Mouse (Mus musculus) heart, adult 9 months (tissue): ENCODE data around the gene Dbx2.

Experiments used
- DNase-seq, 2 experiments: peaks; one replicate each; pipeline ENCODE4 v3.0.0; 2022; ENCODE audit warnings: low spot score in 2 of 2

Dbx2 gene

DNA sequence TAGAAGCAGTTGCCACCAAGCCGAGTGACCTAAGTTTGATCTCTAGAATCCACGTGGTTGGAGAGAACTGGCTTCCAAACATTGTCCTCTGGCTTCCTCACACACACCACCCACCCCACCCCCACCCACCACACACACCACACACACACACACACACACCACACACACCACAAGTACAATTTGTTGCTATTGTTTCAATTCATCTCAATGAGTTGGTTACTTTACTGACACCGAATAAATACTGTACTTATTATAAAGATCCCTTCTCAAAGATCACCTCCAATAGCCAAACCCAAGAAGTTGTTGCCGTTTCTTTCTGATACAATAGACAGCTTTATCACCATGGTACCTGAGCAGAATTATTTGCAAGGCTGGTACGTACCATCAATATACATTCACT is at the start of gene Dbx2:
Gene Dbx2 (minus strand): TSS at position 101 of the 400 bp plus-strand sequence.
- DNase-seq = no peak

DNA sequence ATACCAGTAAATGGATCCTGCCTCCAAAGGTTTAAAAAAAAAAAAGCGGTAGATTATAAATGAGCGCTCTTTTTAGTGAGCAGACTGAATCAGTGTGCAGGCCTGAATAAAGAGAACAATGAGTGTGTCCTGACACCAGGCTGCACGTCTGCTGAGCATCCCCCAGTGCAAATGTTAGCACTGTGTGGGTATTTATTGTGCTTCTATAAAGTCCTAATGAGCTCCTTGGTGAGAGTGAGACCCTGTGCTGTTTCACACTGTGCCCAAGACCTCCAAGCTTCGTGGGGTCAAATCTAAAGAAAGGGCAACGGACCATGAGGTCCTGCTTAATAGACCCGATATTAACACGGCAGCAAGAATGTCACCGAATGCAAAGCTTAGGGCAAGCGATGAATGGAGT is 46.4 kb upstream of the Dbx2 start:
- DNase-seq = no peak

- no peak for DNase-seq
Observed at GRCm38 (mm10) chr15:95701573-95701972, 45.8 kb upstream of the Dbx2 start.

DNA sequence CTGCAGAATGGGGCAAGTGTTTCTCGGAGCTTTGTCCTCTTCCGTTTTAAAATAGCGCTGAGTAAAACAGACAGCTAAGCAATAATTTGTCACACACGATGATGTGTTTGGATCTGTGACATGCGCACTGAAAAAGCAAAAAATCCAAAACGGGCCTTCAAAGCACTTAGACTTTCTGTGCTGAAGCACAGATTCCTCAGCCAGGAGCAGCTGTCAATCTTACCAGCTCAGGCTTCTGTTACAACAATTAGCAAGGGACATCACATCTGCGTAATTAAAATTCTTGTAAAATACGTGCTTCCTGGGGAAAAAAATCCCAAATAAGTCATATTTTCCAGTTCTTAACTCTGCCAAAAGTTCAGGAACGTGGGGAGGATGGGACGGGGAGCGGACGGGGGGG is 43.6 kb upstream of the Dbx2 start:
- DNase-seq = no peak

DNA sequence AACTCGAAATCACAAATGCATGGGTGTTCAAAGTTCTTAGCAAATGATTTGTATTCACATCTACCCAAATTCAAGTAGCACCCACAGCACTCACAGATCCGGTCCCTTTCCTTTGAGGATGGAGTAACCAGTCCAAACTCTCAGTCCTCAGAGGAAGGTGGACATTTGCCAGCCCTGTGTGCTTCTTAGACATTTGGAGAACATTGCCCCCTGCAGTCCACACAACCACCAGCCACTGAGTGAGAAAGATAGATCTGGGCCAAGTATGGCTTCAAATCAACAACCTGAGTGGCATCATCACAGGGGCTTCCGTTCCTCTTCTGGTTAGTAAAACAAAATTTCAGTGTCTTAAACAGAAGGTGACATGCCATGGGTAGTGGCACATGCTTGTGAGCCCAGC is 38.0 kb upstream of the Dbx2 start:
- DNase-seq = no peak

DNA sequence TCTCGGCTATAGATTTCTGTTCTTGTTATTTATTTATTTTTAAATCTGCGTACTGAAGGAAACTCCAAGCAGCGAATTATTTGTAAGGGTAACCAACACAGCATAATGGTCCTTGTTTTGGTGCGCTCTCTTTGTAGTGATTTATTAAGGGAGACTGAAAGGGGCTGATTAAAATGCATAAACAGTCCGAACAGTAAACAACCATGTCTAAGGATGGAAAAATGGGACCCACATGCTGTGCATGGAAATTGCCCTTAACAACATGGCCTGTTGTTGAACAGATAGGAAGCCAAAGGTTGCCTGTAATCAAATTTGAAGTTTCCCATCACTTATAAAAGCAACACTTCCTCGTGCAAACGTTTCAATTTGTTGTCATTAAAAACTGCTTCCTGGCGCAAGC is 35.8 kb upstream of the Dbx2 start:
- no peak for DNase-seq

GRCm38 (mm10) chr15:95691129-95691528 is 35.4 kb upstream of the Dbx2 start:
- no peak for DNase-seq

DNA sequence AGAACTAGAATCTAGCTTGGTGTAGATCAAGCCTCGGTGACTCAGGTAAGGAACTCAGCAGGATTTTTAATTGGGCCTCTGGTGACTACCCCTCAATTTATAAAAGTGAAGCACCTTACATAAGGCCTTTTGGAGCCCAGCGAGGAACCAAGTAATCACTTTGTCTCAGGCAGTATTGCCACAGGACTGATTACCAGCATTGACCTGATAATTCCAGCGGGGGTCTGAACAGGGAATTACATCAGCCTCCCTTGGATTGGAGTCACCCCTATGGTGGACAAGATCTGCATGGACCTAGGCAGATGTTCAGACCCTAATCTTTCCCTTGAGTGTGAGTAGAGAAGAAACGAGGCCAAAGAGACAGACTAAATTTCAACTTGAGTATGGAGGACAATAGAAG is 26.9 kb upstream of the Dbx2 start:
- DNase-seq = no peak

DNA sequence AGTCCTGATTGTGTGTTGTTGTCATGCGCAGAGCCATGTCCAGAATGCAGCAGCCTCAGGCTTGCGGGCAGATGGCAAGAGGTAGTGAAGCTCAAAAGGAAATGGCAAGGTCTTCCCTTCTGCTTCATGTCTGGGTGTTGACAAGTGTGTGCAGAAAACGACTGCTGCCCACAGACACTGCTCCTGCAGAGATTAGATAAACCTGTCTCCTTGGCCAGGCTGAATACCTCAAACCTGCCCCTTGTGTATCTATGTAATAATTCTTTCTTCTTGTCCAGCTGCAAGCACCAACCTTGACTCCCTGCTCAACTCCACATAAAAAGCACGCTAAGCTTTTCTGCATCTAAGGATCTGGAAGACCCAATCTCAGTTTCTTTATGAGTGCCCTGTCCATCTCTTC is 19.9 kb upstream of the Dbx2 start:
- no peak for DNase-seq

DNA sequence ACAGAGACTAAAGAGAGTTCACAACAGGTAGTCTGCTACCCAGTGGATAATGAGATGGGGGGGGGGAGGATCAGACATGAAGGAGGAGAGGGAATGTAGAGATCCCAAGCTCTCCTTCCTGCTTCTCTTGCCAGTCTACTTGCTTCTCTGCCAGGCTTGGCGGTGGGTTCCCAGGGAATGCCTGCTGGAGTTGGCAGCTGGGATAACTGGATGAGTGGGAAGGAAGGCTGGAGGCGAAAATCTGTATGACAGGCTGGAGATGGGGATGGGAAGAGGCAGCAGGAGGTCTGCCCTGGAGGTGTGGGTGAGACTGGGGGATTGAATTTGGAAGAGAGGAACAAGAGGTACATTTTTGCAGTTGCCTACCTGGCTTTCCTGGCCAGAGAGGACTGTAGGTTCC is 19.4 kb upstream of the Dbx2 start:
- DNase-seq = no peak

DNA sequence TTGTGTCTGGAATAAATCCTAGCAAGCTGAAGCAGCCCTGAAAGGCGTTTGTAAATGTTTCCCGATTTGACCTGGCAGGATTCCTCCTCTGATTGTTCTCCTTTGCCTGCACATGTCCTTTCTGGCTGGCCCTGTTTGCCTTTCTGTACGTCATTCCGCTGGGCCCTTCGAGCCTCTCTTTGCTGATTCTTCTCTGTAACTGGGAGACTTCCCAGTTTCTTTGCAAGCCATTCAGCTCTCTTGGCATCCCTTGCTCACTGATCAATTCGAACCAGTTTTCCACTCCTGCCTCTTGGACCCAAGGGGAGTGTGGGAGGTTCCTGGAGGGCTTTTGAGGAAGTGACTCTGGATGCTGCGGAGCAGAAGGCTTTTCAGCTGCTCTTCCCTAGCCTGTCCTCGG is 11.4 kb upstream of the Dbx2 start:
- no peak for DNase-seq

- DNase-seq = no peak
Observed at GRCm38 (mm10) chr15:95665002-95665401, 9.2 kb upstream of the Dbx2 start.

DNA sequence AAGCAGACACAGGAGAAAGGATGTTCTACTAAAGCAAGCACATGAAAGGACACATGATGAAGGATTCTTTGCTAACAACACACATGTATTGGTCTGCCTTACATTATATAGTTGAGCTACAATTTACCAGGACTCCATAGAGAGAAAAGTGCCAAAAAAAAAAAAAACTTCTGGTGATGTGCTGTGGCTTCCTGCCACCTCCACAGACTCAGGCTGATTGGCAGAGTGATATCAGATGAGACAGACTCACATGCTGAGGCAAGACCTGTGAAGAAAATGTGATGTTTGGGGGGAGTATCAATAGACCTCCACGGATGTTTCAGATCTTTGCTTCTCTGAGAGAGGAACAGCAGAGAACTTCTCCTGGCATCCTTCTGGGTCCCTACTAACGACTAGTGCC is 6.0 kb upstream of the Dbx2 start:
- no peak for DNase-seq

GRCm38 (mm10) chr15:95660368-95660767 is 4.6 kb upstream of the Dbx2 start:
- no peak for DNase-seq

GRCm38 (mm10) chr15:95654211-95654897 is 1.4 kb downstream of the Dbx2 start:
- DNase-seq = no peak

GRCm38 (mm10) chr15:95653812-95654210 is 1.9 kb downstream of the Dbx2 start:
- no peak for DNase-seq

GRCm38 (mm10) chr15:95652898-95653707 is 2.7 kb downstream of the Dbx2 start:
- DNase-seq = no peak

DNA sequence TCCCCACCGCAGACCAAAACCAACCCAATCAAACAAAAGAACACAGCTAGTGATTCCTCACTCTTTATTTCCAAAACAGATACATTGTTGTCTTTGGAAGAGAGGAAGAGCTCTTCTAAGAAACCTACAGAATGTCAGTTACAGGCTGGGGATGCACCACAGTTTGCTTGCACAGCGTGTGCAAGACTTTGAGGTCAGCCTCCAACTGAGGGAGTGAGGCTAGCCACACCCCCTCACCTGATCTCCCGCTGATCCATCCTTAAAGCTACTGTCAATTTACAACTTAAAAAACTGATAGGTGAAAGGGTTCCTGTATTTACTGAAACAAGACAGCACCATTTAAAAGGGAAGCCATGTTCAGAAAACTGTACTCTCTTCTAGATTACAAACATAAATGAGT is 3.9 kb downstream of the Dbx2 start:
- no peak for DNase-seq

DNA sequence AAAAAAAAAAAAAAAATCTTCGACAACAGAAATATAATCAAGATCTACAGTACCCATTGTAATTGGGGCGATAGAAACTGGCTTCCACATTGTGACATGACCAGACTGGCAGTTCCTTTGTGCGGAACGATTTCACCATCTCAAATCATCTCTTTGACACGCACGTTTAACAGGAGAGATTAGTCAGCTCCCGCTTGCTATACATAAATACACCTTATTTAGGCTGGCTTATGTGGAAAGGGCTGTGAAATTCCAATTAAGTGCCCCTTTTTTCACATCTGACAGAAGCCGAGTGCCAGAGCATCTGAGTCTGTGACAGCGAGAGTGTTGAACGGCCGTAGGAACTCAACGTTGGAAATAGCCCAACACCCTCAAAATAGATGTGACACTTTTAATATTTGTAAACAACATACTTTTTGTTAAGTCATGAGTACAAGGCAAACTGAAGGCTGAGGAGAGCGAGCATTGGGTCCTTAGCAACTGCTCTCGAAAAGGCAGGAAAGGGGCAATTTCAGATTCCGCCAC is 12.2 kb downstream of the Dbx2 start:
- DNase-seq = no peak

DNA sequence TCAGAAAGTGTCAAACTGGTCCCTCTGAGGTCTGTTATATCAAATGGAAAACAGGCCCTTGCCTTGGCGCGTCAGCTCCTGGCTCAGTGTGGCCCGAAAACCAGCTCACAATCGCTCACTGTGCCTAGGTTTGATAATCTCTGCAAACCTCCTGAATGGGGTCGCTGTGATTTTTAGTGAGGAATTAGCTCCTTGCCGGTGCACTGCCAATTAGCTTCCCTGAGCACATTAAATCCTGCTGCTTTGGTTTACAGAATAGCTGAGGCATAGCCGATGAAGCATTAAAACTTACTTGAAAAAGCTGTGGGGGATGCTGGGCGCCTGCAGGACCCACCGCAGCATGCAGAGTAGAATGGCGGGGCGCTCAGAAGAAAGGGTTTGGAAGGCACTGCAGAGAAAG is 15.4 kb downstream of the Dbx2 start:
- DNase-seq = no peak

DNA sequence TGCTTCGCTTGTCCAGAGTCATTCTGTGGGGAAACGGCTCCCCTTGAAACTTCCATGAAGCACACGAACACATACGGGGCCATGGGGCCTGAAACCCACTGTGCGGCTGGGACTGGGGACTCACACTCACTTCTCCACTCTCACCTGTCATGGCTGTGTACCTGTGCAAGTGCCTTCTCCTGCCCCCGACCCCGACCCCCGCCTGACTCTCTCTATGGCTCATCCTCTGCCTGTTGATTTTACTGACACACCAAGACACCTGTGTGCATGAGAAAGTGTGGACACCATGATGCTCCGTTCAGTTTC is 16.0 kb downstream of the Dbx2 start:
- DNase-seq = no peak

DNA sequence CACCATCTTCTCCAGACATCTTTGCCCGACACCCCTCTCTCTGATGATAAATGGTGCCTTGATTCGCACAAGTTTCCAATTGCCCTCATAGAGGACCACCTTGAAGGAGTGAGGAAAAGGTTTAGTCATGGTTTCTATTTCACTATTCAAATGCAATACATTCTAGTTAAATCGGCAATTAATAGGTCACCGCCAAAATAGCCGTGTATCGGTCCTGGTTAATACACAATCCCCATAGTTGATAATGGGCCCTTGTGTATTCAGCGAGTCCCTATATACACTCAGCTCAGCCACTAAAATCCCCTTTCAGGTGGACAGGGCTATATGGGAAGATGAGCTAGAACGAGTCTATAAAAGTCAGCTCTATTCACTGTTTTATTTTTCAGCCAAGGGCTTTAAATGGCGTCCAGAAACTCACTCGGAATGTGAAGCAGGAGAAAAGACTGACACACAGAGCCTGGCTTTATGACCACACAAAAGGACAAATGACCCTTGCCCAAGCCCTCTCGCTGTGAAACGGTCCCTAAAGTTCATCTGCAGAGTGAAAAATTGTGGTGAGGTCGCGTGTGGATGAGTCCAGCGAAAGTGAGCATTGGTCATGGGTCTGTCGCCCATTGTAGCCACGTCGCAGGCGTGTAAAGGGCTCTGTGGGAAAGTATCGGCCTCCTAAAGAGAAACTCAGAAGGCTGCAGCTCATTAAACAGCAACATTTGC is 16.5 kb downstream of the Dbx2 start:
- DNase-seq = no peak

- no peak for DNase-seq
Observed at GRCm38 (mm10) chr15:95624396-95624795, 31.4 kb downstream of the Dbx2 start.
